In genomic region chr19:5741641-5742240, GRCm38 (mm10) we compare ENCODE assay signal across 8 mouse cellular contexts. TPM values are rescaled to one million over a fixed set of nuclear protein-coding genes. Genes with fewer than 3 reads are reported as not detected.
A peak's percentile ranks its signal among the peaks of the same experiment; 100 is the strongest.
DNase-seq lines count a peak whose midpoint lies in the region; ATAC-seq lines count a peak whose summit lies in the region.

No protein-coding gene starts in this region.

- no peaks in the 10 kb centered on the region for H3K9me3 ChIP-seq in hindbrain, embryonic 11.5 days (ENCODE audit: control insufficient read depth, low read length)

- ATAC-seq in hindbrain, embryonic 11.5 days (ENCODE audit: low FRiP score), result peak; percentile 49; the same call in 1 of the 2 replicates
- no peak for ATAC-seq in activated CD4-positive, CD25-positive, alpha-beta regulatory T cell, adult 4 months

- H3K27me3 ChIP-seq in hindbrain, embryonic 11.5 days (ENCODE audit: control insufficient read depth, insufficient read depth, low read length), result peaks cover 51% of the 10 kb centered on the region

- peak overlapping the region; percentile 59 for H3K4me3 ChIP-seq in hindbrain, embryonic 11.5 days (ENCODE audit: low read depth, low read length)

- H3K36me3 ChIP-seq in hindbrain, embryonic 11.5 days (ENCODE audit: control insufficient read depth, insufficient read depth, low read length), result no peaks in the 10 kb centered on the region

- peak overlapping the region; percentile 39; the same call in 1 of the 2 replicates for H3K27ac ChIP-seq in hindbrain, embryonic 11.5 days (ENCODE audit: low read depth, low read length)

- peak; percentile 53 for DNase-seq in ZHBTc4 (ENCODE audit: low read depth, low spot score)
- DNase-seq in cerebellum, adult 9-11 months, result peak; percentile 87
- peak; percentile 54 to 55 for DNase-seq in frontal cortex, postnatal 25 days (ENCODE audit: low spot score in 2 of 2)
- peak; percentile 72 for DNase-seq in hindbrain, embryonic 11.5 days (ENCODE audit: low spot score)
- peak; percentile 71 to 81 for DNase-seq in layer of hippocampus, postnatal 14 days (ENCODE audit: low spot score in 2 of 2)
- peak; percentile 94 for DNase-seq in lung, postnatal 10 days
- DNase-seq in retina, postnatal 1 day, result peak; percentile 81

- H3K4me2 ChIP-seq in hindbrain, embryonic 11.5 days (replicated peaks; ENCODE audit: low read depth, low read length), result peak overlapping the region; percentile 100

- peak overlapping the region; percentile 85 for H3K9ac ChIP-seq in hindbrain, embryonic 11.5 days (ENCODE audit: low read depth, low read length)

- WGBS in hindbrain, embryonic 11.5 days, result 1% methylated on average over 39 of the region's 55 CpGs

- peaks cover 8% of the 10 kb centered on the region; the same call in 1 of the 2 replicates for H3K4me1 ChIP-seq in hindbrain, embryonic 11.5 days (replicated peaks; ENCODE audit: control insufficient read depth, insufficient read depth, low read length)

RNA-seq across cellular contexts. Expression of gene Ltbp3, which starts 1.0 kb away (rescaled TPM):
- polyA plus RNA-seq in hindbrain, embryonic 11.5 days (2014; fragmentation: Nextera tagmentation; extraction: Ambion mirVana), result 3.5 and 3.8 TPM in 2 replicates
- total RNA-seq in layer of hippocampus, postnatal 14 days (2021), result 10 to 100 TPM; 24.7 to 32.7 TPM
- not detected for polyA plus RNA-seq in activated CD4-positive, CD25-positive, alpha-beta regulatory T cell, adult 4 months (2017; shearing (Covaris generic))

RNA-seq across cellular contexts. Expression of gene Fam89b, which starts 12.3 kb away (rescaled TPM):
- polyA plus RNA-seq in hindbrain, embryonic 11.5 days (2014; fragmentation: Nextera tagmentation; extraction: Ambion mirVana), result 165 and 174 TPM in 2 replicates
- 10 to 100 TPM; 32.1 to 41.1 TPM for total RNA-seq in layer of hippocampus, postnatal 14 days (2021)
- polyA plus RNA-seq in activated CD4-positive, CD25-positive, alpha-beta regulatory T cell, adult 4 months (2017; shearing (Covaris generic)), result 10 to 100 TPM; 20.1 to 44.7 TPM

RNA-seq across cellular contexts. Expression of gene Ehbp1l1, which starts 15.6 kb away (rescaled TPM):
- 4.4 and 6.2 TPM in 2 replicates for polyA plus RNA-seq in hindbrain, embryonic 11.5 days (2014; fragmentation: Nextera tagmentation; extraction: Ambion mirVana)
- 10 to 100 TPM; 15.6 to 20.1 TPM for total RNA-seq in layer of hippocampus, postnatal 14 days (2021)
- 10 to 100 TPM; 16.5 to 26.4 TPM for polyA plus RNA-seq in activated CD4-positive, CD25-positive, alpha-beta regulatory T cell, adult 4 months (2017; shearing (Covaris generic))

RNA-seq across cellular contexts. Expression of gene Scyl1, which starts 29.5 kb away (rescaled TPM):
- 47.2 and 55.7 TPM in 2 replicates for polyA plus RNA-seq in hindbrain, embryonic 11.5 days (2014; fragmentation: Nextera tagmentation; extraction: Ambion mirVana)
- 10 to 100 TPM; 73.6 to 75.1 TPM for total RNA-seq in layer of hippocampus, postnatal 14 days (2021)
- polyA plus RNA-seq in activated CD4-positive, CD25-positive, alpha-beta regulatory T cell, adult 4 months (2017; shearing (Covaris generic)), result 10 to 100 TPM in 1 of 2 experiments, 1 to 10 TPM in 1; 8.4 to 16.8 TPM

RNA-seq across cellular contexts. Expression of gene Kcnk7, which starts 37.6 kb away (rescaled TPM):
- polyA plus RNA-seq in hindbrain, embryonic 11.5 days (2014; fragmentation: Nextera tagmentation; extraction: Ambion mirVana), result 0.19 TPM in 1 of 2 replicates, not detected in the other
- total RNA-seq in layer of hippocampus, postnatal 14 days (2021), result not detected
- polyA plus RNA-seq in activated CD4-positive, CD25-positive, alpha-beta regulatory T cell, adult 4 months (2017; shearing (Covaris generic)), result 1 to 10 TPM; 1.5 to 2.8 TPM
